Mouse (Mus musculus) thymus, adult 2 months (tissue): ENCODE measurements around the gene Isg20l2.

Experiments used
- CTCF ChIP-seq: fragments of 200-500 bp; IDR thresholded peaks from 2 replicates; pipeline ENCODE4 v1.5.1; 2012; ENCODE audit warnings: mild to moderate bottlenecking, control low read depth, low read length, moderate library complexity, borderline replicate concordance; ENCODE audit not compliant: control insufficient read depth, poor library complexity, insufficient read depth; ENCODE audit errors: extremely low read depth
- POLR2A ChIP-seq: fragments of 200-500 bp; IDR thresholded peaks from 2 replicates; pipeline ENCODE4 v1.6.1; 2012; ENCODE audit warnings: mild to moderate bottlenecking, low read length, control low read depth, moderate library complexity; ENCODE audit not compliant: control insufficient read depth, poor library complexity, insufficient read depth; ENCODE audit errors: extremely low read depth

DNA sequence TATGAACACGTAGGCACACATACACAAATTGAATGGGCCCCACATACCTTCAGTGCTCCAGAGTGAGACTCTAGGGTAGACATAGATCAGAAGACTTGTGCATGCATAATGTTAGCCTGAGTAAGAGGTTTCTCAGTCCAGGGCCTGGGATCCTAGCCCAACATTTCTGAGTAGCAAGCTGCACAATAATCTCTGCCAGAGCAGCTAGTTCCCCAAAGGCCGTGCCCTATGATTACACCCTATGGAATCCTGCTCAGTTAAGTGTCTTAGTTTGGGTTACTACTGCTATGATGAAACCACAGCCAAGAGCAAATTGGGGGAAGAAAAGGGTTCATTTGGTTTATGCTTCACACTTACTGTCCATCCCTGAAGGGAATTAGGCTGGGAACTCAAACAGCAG lies 12.4 kb downstream of the Isg20l2 start:
- TF ChIP-seq CTCF (no peak), POLR2A (no peak)
